ENCODE assay signal across 18 mouse cellular contexts in genomic region chr6:47315454-47315853, GRCm38 (mm10).
DNase-seq lines count a peak whose midpoint lies in the region; ATAC-seq lines count a peak whose summit lies in the region.
"Had no signal": no experiment of that assay in that cellular context is flagged by ENCODE, and none has a peak within 500 bp of the region (broad histone marks: within the 10 kb centered on the region; RNA-seq: fewer than 3 reads in every experiment).

No protein-coding gene starts in this region.

- H3K9me3 ChIP-seq in embryonic facial prominence, embryonic 12.5 days = no peaks in the 10 kb centered on the region
- H3K9me3 ChIP-seq in embryonic facial prominence, embryonic 10.5 days = no peaks in the 10 kb centered on the region
- H3K9me3 ChIP-seq in lung, embryonic 15.5 days = no peaks in the 10 kb centered on the region
- no peaks in the 10 kb centered on the region for H3K9me3 ChIP-seq in limb, embryonic 13.5 days
- H3K9me3 ChIP-seq: forebrain, embryonic 10.5 days; G1E; heart, embryonic 12.5 days; hindbrain, embryonic 10.5 days had no signal

- no peak overlapping the region for H3K4me3 ChIP-seq in embryonic facial prominence, embryonic 12.5 days
- H3K4me3 ChIP-seq in embryonic facial prominence, embryonic 10.5 days = no peak overlapping the region
- no peak overlapping the region for H3K4me3 ChIP-seq in lung, embryonic 15.5 days
- H3K4me3 ChIP-seq in limb, embryonic 13.5 days = no peak overlapping the region
- H3K4me3 ChIP-seq: erythroblast, embryonic 14.5 days; heart, adult 2 months had no signal

- WGBS in embryonic facial prominence, embryonic 12.5 days = 48% methylated on average over 2 of the region's 2 CpGs
- WGBS in embryonic facial prominence, embryonic 10.5 days = 75% methylated on average over 2 of the region's 2 CpGs
- WGBS in lung, embryonic 15.5 days = 34% methylated on average over 2 of the region's 2 CpGs
- 58% methylated on average over 2 of the region's 2 CpGs for WGBS in limb, embryonic 13.5 days

- no peak overlapping the region for H3K9ac ChIP-seq in embryonic facial prominence, embryonic 12.5 days
- no peak overlapping the region for H3K9ac ChIP-seq in lung, embryonic 15.5 days
- no peak overlapping the region for H3K9ac ChIP-seq in limb, embryonic 13.5 days
- H3K9ac ChIP-seq: heart, embryonic 12.5 days; hindbrain, embryonic 14.5 days had no signal

- peaks cover 17% of the 10 kb centered on the region for H3K4me1 ChIP-seq in embryonic facial prominence, embryonic 12.5 days
- peaks cover 30% of the 10 kb centered on the region for H3K4me1 ChIP-seq in embryonic facial prominence, embryonic 10.5 days
- peaks cover 22% of the 10 kb centered on the region for H3K4me1 ChIP-seq in lung, embryonic 15.5 days
- H3K4me1 ChIP-seq in limb, embryonic 13.5 days = peaks cover 21% of the 10 kb centered on the region

- no peak for DNase-seq in embryonic facial prominence, embryonic 10.5 days (ENCODE audit: low spot score)
- DNase-seq in lung, postnatal 14 days = no peak
- DNase-seq in NIH3T3 (ENCODE audit: low read depth) = peak; percentile 44
- DNase-seq in cerebellum, adult 9-11 months = no peak
- no peak for DNase-seq in cerebellum, adult 18-20 months
- DNase-seq: adrenal gland, postnatal 10 days; B cell, adult 2 months; cerebellum, adult 11-12 months; heart, adult 2 months had no signal

- no peaks in the 10 kb centered on the region for H3K27me3 ChIP-seq in embryonic facial prominence, embryonic 12.5 days
- no peaks in the 10 kb centered on the region for H3K27me3 ChIP-seq in embryonic facial prominence, embryonic 10.5 days (replicated peaks; ENCODE audit: low read depth, poor library complexity, severe bottlenecking)
- no peaks in the 10 kb centered on the region for H3K27me3 ChIP-seq in lung, embryonic 15.5 days
- H3K27me3 ChIP-seq in limb, embryonic 13.5 days = no peaks in the 10 kb centered on the region

- peak overlapping the region; percentile 72; the same call in 1 of the 2 replicates for H3K27ac ChIP-seq in embryonic facial prominence, embryonic 12.5 days
- no peak overlapping the region for H3K27ac ChIP-seq in embryonic facial prominence, embryonic 10.5 days (replicated peaks)
- peak overlapping the region; percentile 74; the same call in 1 of the 2 replicates for H3K27ac ChIP-seq in lung, embryonic 15.5 days
- H3K27ac ChIP-seq in limb, embryonic 13.5 days = no peak overlapping the region; the same call in 1 of the 2 replicates
- H3K27ac ChIP-seq: heart, adult 2 months; hindbrain, embryonic 10.5 days; hindbrain, embryonic 14.5 days had no signal

- H3K36me3 ChIP-seq in embryonic facial prominence, embryonic 12.5 days = no peaks in the 10 kb centered on the region
- H3K36me3 ChIP-seq in embryonic facial prominence, embryonic 10.5 days (replicated peaks) = no peaks in the 10 kb centered on the region
- H3K36me3 ChIP-seq in lung, embryonic 15.5 days = no peaks in the 10 kb centered on the region
- no peaks in the 10 kb centered on the region for H3K36me3 ChIP-seq in limb, embryonic 13.5 days
- H3K36me3 ChIP-seq: forebrain, embryonic 10.5 days; G1E; heart, embryonic 12.5 days; hindbrain, embryonic 10.5 days had no signal

- peak; percentile 54; the same call in 1 of the 2 replicates for ATAC-seq in embryonic facial prominence, embryonic 12.5 days (ENCODE audit: insufficient number of reproducible peaks, insufficient read depth, low FRiP score, low TSS enrichment)
- ATAC-seq in lung, embryonic 15.5 days (ENCODE audit: borderline replicate concordance, extremely low read depth, low FRiP score, low TSS enrichment) = peak; percentile 60; the same call in 1 of the 2 replicates
- ATAC-seq in limb, embryonic 13.5 days (ENCODE audit: low FRiP score, low read depth) = peak; percentile 55; the same call in 1 of the 2 replicates

- no peak overlapping the region for H3K4me2 ChIP-seq in embryonic facial prominence, embryonic 12.5 days (replicated peaks)
- peak overlapping the region; percentile 47; the same call in 1 of the 2 replicates for H3K4me2 ChIP-seq in lung, embryonic 15.5 days
- no peak overlapping the region for H3K4me2 ChIP-seq in limb, embryonic 13.5 days (replicated peaks)

Comparison
In these comparisons a context has a peak if more than half of its experiments do, and no peak if none do; other contexts are left out.
1. H3K27ac ChIP-seq: peak in embryonic facial prominence, embryonic 12.5 days (single experiment) and lung, embryonic 15.5 days (single experiment); none in embryonic facial prominence, embryonic 10.5 days (single experiment) and limb, embryonic 13.5 days (single experiment).
2. Peak in every context shown above with its lines, with median percentiles within 50 percentile points of each other: ATAC-seq.